Mouse (Mus musculus) gastrocnemius, adult 2 months (tissue): ENCODE measurements around the gene Mcam. TPM values are rescaled to one million over a fixed set of nuclear protein-coding genes. Genes with fewer than 3 reads are reported as not detected.

Source experiments
- DNase-seq: peaks from one replicate; pipeline ENCODE4 v3.0.0; 2022
- H3K27ac ChIP-seq: fragments of 200-600 bp; 2 replicates; pipeline ENCODE4 v1.8.1; 2022; ENCODE audit warnings: mild to moderate bottlenecking
- H3K4me3 ChIP-seq: fragments of 200-600 bp; 2 replicates; pipeline ENCODE4 v1.8.1; 2022; ENCODE audit warnings: mild to moderate bottlenecking, moderate library complexity
- CTCF ChIP-seq: fragments of 200-600 bp; IDR thresholded peaks from 2 replicates; pipeline ENCODE4 v1.8.1; 2022; ENCODE audit warnings: antibody characterized with exemption, mild to moderate bottlenecking, moderate library complexity
- intact Hi-C: fragments of 180-260 bp; cut with DNase I; formaldehyde crosslinking; loops from one replicate; pipeline ENCODE4 v1.15.1; 2025
- long read RNA-seq, 2 experiments: library from polyadenylated mRNA; stranded (forward); transcript quantifications; one replicate each; pipeline ENCODE4 v2.0.0; 2021
- total RNA-seq, 2 experiments: library from RNA; stranded (reverse); gene quantifications; 2 replicates each; pipeline ENCODE4 v1.2.3; 2021

Gene Mcam
- total RNA-seq = 10 to 100 TPM; 17.5 to 24.4 TPM
- long read RNA-seq, experiment 1, transcript Mcam-201 (16 exons, 2,989 nt) = major isoform, 7 of 15 reads
- long read RNA-seq, experiment 1, partial matches to known transcripts = 1 of 15 reads
- long read RNA-seq, experiment 1, other reads (novel, unspliced or antisense) = 3 of 15 reads
- long read RNA-seq, experiment 2, partial matches to known transcripts = 1 of 13 reads
- long read RNA-seq, experiment 2, other reads (novel, unspliced or antisense) = 4 of 13 reads

DNA sequence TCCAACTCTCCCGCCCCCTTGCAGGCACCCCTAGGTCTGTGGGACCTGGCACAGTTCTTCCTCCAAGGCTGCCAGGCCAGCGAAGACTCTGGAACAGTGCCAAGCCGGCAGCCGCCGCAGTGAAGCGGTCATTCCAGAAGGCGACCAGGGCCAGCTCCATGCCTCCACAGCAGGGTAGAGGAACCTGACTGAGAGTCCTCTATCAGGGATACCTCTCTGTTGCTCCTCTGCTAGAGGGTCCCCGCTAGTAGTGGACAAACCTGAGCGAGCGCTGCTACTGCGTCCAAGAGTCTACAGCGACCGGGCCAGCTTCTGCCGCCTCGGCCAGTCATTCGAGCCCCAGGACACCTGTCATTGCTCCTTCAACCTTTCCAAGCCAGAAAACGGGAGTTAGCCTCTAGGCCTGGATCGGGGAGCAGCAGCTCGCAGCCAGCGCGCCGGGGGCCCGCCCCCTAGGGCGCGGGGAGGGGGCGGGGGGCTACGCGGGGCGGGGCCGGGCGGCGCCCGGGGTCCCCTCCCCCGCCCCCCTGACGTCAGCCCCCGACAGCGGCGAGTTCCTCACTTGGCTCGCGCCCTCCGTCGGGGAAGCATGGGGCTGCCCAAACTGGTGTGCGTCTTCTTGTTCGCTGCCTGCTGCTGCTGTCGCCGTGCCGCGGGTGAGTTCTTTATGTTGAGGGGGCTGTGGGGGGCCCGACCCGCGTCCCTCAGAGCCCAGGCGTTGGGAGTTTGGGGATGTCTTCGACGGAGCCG is at the start of gene Mcam:
TSS of gene Mcam (plus strand) at position 369 of the 750 bp plus-strand sequence.
- Histone ChIP-seq H3K4me3 (peak within 1 kb of the TSS; percentile 88), H3K27ac (peak within 1 kb of the TSS; percentile 94)
- DNase-seq = peak; percentile 88
- intact Hi-C loops = loop anchor here (5.0 kb wide), 1 partner anchor 38 kb away; no protein-coding TSS in a partner anchor
- TF ChIP-seq CTCF = no peak

DNA sequence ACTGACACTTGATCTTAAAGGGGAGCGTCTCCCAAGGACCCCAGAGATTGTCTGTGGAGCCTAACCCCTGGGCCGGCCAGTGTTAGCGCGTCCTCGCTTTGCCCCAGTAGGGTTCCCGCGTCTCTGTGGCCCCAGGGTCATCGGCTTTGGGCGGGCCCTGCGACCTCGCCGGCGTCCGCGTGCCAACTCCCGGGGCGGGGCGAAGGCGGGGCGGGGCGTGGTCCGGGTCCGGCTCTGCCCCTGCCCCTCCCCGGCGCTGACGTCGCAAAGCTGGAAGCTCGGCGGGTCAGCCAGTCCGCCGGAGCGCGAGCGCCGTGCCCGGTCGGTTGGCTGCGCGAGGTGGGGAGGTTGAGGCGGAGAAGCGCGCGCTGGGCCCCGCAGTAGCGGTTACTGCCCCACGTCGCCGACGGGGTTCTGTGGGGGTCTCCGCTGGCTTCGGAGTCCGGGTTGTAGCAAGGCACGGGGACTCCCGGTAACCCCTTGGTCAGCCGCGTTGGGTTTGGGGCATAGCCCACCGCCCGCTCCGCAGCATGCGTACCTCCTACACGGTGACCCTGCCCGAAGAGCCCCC is 49.5 kb upstream of the Mcam start:
- H3K27ac ChIP-seq = peak overlapping the region; percentile 97
- DNase-seq = peak; percentile 99
- no peak for TF ChIP-seq CTCF
- peak overlapping the region; percentile 89 for H3K4me3 ChIP-seq
- intact Hi-C loops = no loop called here

DNA sequence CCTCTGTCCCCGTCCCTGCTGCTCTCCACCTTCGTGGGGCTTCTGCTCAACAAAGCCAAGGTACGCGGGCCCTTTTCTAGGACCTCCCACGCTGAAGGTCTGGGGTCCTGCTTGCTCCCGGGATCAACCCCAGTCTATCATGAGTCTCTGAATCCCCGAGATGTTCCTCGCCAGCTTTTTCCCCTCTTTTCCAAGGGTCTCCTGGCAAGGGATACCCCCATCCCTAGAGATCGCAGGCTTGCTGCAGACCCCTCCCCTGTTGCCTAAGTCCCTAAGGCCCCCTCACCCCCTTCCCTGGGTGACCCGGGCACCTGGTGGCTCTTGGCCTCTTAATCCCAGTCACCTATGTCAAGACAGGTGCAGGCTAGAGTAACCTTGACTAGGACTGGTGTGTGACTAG is 49.0 kb upstream of the Mcam start:
- TF ChIP-seq CTCF = no peak
- DNase-seq = peak; percentile 56
- peak overlapping the region; percentile 97 for H3K27ac ChIP-seq
- intact Hi-C loops = no loop called here
- H3K4me3 ChIP-seq = peak overlapping the region; percentile 89

DNA sequence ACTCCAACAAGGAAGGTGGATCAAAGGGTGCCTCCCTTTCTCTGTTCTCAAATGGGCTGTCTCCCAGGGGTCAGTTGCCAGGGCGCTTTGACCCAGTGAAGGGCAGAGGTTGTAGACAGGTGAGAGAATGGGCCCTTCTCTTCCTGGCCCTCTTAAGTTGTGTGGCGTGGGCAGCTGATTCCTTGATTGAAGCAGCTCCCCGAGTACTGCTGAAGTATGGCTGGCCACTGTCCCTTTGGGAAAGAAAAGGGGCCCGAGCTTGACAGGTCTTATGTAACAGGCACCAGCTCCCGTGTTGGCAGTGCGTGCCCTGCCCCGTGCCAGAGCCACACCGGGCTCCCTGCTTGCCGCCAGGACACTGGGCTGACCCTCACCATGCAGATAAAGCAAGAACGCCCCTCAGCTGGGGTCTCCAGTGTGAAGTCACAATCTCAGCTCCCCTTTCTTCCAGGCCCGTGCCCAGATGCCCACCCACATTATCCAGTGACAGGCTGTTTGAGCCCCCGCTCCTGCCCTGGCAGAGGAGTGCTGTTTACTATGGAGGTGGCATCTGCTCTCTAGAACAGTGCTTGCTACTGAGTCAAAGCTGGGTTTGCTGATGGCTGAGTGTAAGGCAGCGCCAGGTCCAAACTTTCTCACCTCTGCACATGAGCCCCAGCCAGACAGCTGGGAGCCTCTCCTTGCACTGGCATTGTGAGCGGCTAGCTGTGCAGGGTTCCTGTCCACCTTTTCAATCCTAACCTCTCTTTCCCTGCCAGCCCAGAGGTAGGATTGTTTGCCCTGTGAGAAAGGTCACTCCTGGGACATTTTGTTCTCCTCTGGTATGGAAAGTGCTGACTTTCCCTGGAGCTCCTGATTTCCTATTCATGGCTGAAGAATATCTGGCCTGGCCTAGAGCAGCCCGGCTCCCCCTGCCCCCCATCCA is 48.3 kb upstream of the Mcam start:
- intact Hi-C loops = loop anchor here (2.0 kb wide), 1 partner anchor 13 kb away; no protein-coding TSS in a partner anchor
- H3K27ac ChIP-seq = peak overlapping the region; percentile 97
- TF ChIP-seq CTCF = no peak
- DNase-seq = peak; percentile 91
- peak overlapping the region; percentile 89 for H3K4me3 ChIP-seq

DNA sequence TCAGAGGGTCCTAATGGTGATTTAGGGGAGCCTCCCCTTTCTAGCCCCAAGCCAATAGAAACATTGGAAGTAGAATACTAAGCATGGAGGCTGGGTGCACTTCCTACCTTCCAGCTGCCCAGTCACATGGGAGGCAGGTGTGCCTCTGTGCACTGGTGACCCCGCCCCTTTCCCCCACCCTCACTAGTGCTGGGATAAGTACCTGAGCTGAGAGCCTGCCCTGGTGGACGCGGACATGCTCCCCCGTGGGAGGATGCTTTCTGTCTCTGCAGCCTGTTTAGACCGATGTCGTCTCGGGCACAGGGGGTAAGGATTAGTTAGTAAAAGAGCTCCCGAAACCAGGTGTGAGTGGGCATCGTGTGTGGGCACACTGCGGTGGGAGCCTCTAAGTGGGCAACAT is 47.3 kb upstream of the Mcam start:
- intact Hi-C loops = loop anchor here (2.0 kb wide), 1 partner anchor 14 kb away; no protein-coding TSS in a partner anchor
- no peak for TF ChIP-seq CTCF
- Histone ChIP-seq H3K4me3 (peak overlapping the region; percentile 89), H3K27ac (peak overlapping the region; percentile 97)
- peak; percentile 65 for DNase-seq

DNA sequence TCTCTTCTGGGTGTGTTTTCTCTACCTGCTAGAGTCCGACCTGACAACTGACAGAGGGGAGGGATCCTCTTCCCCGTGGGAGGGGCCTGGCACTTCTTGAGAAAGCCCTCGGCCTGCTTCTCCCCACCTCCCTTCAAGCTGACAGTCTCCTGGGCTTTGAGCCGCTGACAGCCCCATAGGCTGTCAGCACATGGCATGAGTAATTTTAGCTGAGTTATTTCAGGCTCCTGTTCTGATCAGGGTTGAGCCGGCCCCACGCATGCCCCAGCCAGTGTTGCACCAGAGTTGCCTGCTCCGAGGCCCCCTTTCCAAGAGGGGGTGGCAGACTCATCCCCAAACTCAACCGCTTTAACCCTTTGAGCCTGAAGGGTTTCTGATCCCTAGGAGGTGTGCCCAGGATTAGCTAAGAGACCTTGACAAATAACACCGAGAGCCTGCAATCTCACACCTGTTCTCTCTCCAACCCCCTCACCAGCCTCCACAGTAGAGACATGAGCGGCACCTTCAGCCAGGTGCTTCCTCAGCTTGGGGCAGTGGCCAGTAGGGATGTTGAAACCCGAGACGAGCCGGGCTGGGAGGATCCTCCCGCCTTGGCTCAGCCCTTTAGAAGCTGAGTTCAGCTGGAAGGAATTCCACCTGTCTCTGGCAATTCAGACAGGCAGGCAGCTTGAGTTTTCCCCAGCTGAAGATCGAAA is 46.4 kb upstream of the Mcam start:
- no peak for TF ChIP-seq CTCF
- Histone ChIP-seq H3K27ac (peak overlapping the region; percentile 97), H3K4me3 (peak overlapping the region; percentile 89)
- peak; percentile 89 for DNase-seq
- intact Hi-C loops = loop anchor here (2.0 kb wide), 1 partner anchor 15 kb away; no protein-coding TSS in a partner anchor

DNA sequence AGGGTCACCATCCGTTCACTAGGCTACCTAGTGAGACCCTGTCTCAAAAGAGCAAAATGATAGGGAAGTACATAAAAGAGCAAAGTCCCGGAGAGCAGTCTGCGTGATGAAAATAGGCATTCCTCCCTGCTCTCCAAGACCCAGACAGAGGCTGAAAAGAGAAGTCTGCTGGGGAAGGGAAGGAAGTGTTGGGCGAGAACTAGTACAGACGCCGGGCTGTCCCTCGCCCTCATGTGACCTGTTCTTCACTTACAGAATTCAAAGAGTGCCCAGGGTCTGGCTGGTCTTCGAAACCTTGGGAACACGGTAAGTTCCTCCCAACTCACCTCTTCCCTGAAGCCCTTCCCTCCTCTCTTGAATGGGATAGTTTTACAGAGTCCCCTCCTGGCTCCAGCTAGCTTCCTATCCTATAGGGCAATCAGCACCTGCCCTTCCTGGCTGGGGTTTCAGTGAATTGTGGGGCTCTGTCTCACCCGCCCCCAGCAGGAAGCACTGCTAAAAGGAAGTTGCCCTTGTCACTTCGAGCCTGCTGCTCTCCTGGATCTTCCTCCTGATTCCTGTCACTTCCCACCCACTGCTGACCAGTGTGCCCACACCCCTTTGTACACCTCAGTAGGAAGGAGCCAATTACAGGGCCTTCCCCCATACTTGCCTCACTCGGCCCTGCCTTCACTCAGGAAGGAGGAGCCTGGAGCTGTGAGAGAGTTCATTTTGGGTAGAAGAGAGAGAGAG is 45.2 kb upstream of the Mcam start:
- DNase-seq = no peak
- TF ChIP-seq CTCF = no peak
- Histone ChIP-seq H3K27ac (peak overlapping the region; percentile 97), H3K4me3 (peak overlapping the region; percentile 89)
- intact Hi-C loops = no loop called here

DNA sequence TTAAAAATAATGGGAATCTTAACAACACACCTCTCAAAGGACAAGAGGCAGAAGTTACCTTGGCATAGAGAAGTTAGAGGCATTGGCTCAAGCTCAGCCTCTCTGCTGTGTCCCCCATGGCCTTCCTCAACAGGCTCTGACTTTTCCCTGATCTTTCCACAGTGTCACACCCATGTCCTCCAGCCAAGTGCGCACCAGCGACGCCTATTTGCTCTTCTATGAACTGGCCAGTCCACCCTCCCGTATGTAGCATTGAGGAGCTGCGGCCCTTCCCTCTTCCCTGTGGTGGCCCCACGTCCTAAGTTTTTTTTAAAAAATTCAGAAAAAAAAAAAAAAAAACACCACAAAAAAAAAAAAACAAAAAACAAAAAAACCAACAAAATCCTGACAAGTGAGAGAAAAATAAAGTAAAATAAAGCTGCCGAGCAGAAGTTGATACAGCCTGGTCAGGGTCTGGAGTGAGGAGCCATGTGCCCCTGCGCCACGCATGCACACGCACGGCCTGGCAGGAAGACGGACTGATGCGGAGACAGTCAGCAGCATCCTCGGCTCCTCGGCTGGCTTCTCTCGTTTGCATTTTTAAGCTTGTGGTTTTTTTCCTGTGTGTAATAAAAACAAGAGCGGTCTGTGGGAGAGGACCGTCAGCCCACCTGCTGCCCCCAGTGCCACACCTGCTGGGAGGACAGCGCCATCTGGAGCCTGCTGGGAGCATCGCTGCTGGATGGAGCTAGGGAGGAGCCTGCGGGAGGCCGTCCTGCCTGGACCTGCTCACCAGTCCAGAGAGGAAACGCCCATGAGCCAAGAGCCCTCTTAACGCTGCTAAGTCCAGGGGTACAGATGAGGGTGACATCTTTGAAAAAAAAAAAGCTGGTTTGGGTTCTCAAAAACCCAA is 40.4 kb upstream of the Mcam start:
- intact Hi-C loops = no loop called here
- H3K4me3 ChIP-seq = no peak overlapping the region
- DNase-seq = peak; percentile 88
- H3K27ac ChIP-seq = peak overlapping the region; percentile 63
- peak; percentile 91 for TF ChIP-seq CTCF

DNA sequence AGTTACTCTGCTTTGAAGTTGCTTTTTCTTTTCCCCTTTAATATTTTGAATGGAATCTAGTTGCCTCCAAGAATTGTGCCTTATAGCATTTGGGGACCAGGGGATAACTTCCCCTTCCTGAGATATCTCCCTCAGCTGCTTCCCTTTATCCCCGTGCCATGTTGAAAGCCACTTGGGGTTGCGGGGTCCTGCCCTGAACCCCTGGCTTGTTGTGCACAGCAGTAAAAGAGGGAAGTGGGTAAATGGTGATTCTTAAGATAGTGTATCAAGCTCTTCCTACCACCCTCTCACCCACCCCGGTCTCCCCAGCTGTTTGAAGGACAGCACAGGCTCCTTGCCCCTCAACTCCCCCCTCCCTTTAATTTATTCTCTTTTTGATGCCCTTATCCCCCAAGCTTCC is 39.5 kb upstream of the Mcam start:
- TF ChIP-seq CTCF = no peak
- DNase-seq = no peak
- H3K4me3 ChIP-seq = no peak overlapping the region
- intact Hi-C loops = no loop called here
- H3K27ac ChIP-seq = peak overlapping the region; percentile 63; the same call in 1 of the 2 replicates

DNA sequence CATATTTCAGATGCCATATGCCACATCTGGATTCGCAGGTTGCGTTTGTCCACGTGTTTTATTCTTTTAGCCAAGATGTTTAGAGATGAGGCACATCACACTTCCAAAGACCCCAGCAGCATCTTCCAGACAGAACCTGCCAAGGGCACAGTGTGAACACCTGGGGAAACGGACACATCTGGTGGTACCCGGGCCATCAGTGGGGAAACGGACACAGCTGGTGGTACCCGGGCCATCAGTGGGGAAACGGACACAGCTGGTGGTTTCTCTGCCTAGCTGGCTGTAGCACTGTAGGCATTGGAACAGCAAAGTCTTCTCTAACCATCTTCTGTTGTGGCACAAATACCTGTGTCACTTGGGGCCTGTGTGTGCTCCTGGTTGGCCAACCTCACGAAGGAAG is 38.5 kb upstream of the Mcam start:
- intact Hi-C loops = no loop called here

More for the DNA sequence above, 38.5 kb upstream of the Mcam start:
- no peak for TF ChIP-seq CTCF
- Histone ChIP-seq H3K27ac (peak overlapping the region; percentile 73; the same call in 1 of the 2 replicates), H3K4me3 (no peak overlapping the region)
- DNase-seq = no peak
